ENCODE assay signal across 8 mouse cellular contexts in the genomic region with DNA sequence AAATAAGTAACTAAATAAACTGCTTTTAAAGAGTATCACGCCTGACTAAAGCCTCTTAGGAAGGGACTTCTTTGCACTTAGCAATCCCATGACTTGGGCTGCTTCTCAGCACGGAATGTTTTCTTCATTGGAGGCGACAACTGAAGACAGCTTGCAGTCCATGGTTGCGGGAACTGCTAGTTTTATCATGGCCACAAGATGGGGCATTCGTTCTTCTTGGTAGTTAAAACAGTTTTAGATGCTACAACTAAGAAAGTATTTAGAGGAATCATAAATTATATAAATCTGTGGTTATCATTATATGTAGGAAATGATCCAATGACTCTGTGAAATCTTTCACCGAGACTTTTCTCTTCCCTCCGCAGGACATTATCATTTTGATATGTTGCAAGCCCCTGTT. TPM values are rescaled to one million over a fixed set of nuclear protein-coding genes. Genes with fewer than 3 reads are reported as not detected.
A peak's percentile ranks its signal among the peaks of the same experiment; 100 is the strongest.
DNase-seq lines count a peak whose midpoint lies in the region; ATAC-seq and TF ChIP-seq lines count a peak whose summit lies in the region.

No protein-coding gene starts in this region.

- H3K4me2 ChIP-seq in intestine, postnatal 0 days (replicated peaks; ENCODE audit: low read depth), result no peak overlapping the region
- no peak overlapping the region for H3K4me2 ChIP-seq in intestine, embryonic 16.5 days (ENCODE audit: low read depth, low read length)
- peak overlapping the region; percentile 55 for H3K4me2 ChIP-seq in midbrain, embryonic 13.5 days (replicated peaks)

- intact Hi-C loops in heart, postnatal 10 days (cut with DNase I), result loop anchor here (1.0 kb wide), 1 partner anchor 149 kb away; no protein-coding TSS in a partner anchor
- intact Hi-C loops in left cerebral cortex, adult 2 months (cut with DNase I), result loop anchor here (1.0 to 5.0 kb wide), 3 partner anchors 72 to 158 kb away; no protein-coding TSS in a partner anchor

- H3K27ac ChIP-seq in intestine, postnatal 0 days (ENCODE audit: low read depth, low read length), result no peak overlapping the region
- no peak overlapping the region for H3K27ac ChIP-seq in intestine, embryonic 16.5 days (ENCODE audit: low read length)
- no peak overlapping the region for H3K27ac ChIP-seq in embryonic facial prominence, embryonic 10.5 days (replicated peaks)
- no peak overlapping the region for H3K27ac ChIP-seq in left cerebral cortex, adult 2 months
- 0 out of 2 replicates have a peak overlapping the region, but pooled peaks have one; percentile 74 for H3K27ac ChIP-seq in midbrain, embryonic 13.5 days

- H3K4me3 ChIP-seq in intestine, postnatal 0 days (ENCODE audit: low read depth, low read length), result no peak overlapping the region
- H3K4me3 ChIP-seq in intestine, embryonic 16.5 days (ENCODE audit: low read length), result no peak overlapping the region
- H3K4me3 ChIP-seq in embryonic facial prominence, embryonic 10.5 days, result no peak overlapping the region
- no peak overlapping the region for H3K4me3 ChIP-seq in left cerebral cortex, adult 2 months
- H3K4me3 ChIP-seq in midbrain, embryonic 13.5 days (replicated peaks), result no peak overlapping the region

- DNase-seq in adrenal gland, adult 8-10 months, result peak; percentile 27
- peak; percentile 43 for DNase-seq in embryonic facial prominence, embryonic 10.5 days (ENCODE audit: low spot score)
- peak; percentile 77 to 82 for DNase-seq in heart, postnatal 10 days
- DNase-seq in left cerebral cortex, adult 2 months (ENCODE audit: extremely low spot score in 1 of 2, low spot score in 2 of 2), result peak; percentile 58 to 68
- peak; percentile 18 for DNase-seq in testis, postnatal 14 days (ENCODE audit: low spot score)

- no peaks in the 10 kb centered on the region for H3K4me1 ChIP-seq in intestine, postnatal 0 days (replicated peaks; ENCODE audit: control insufficient read depth, insufficient read depth, low read length)
- H3K4me1 ChIP-seq in intestine, embryonic 16.5 days (ENCODE audit: control insufficient read depth, insufficient read depth, low read length), result peaks cover 14% of the 10 kb centered on the region
- peaks cover 18% of the 10 kb centered on the region for H3K4me1 ChIP-seq in embryonic facial prominence, embryonic 10.5 days
- peaks cover 25% of the 10 kb centered on the region for H3K4me1 ChIP-seq in midbrain, embryonic 13.5 days (replicated peaks)

- 45% methylated on average over 7 of the region's 7 CpGs for WGBS in intestine, postnatal 0 days
- 47% methylated on average over 7 of the region's 7 CpGs for WGBS in intestine, embryonic 16.5 days
- WGBS in embryonic facial prominence, embryonic 10.5 days, result 60% methylated on average over 7 of the region's 7 CpGs
- WGBS in midbrain, embryonic 13.5 days, result 43% methylated on average over 7 of the region's 7 CpGs

- peak; percentile 85 for TF ChIP-seq CTCF in intestine, postnatal 0 days (IDR thresholded peaks at IDR 0.05; ENCODE audit: low read depth)
- TF ChIP-seq CTCF in left cerebral cortex, adult 2 months (IDR thresholded peaks at IDR 0.05), result peak; percentile 80

- no peaks in the 10 kb centered on the region for H3K36me3 ChIP-seq in intestine, postnatal 0 days (ENCODE audit: control insufficient read depth, insufficient read depth)
- H3K36me3 ChIP-seq in intestine, embryonic 16.5 days (ENCODE audit: control insufficient read depth, insufficient read depth, low read length), result no peaks in the 10 kb centered on the region
- H3K36me3 ChIP-seq in embryonic facial prominence, embryonic 10.5 days (replicated peaks), result peaks cover 11% of the 10 kb centered on the region; the same call in 1 of the 2 replicates
- no peaks in the 10 kb centered on the region for H3K36me3 ChIP-seq in midbrain, embryonic 13.5 days

- ATAC-seq in intestine, postnatal 0 days, result no peak
- ATAC-seq in intestine, embryonic 16.5 days, result no peak
- 0 out of 2 replicates have a peak, but pooled peaks have one; percentile 9 for ATAC-seq in midbrain, embryonic 13.5 days

- H3K27me3 ChIP-seq in intestine, postnatal 0 days (replicated peaks; ENCODE audit: control insufficient read depth, insufficient read depth, low read length), result no peaks in the 10 kb centered on the region
- no peaks in the 10 kb centered on the region for H3K27me3 ChIP-seq in intestine, embryonic 16.5 days (replicated peaks; ENCODE audit: control insufficient read depth, insufficient read depth, low read length)
- no peaks in the 10 kb centered on the region for H3K27me3 ChIP-seq in embryonic facial prominence, embryonic 10.5 days (replicated peaks; ENCODE audit: low read depth, poor library complexity, severe bottlenecking)
- H3K27me3 ChIP-seq in midbrain, embryonic 13.5 days, result no peaks in the 10 kb centered on the region

- no peak overlapping the region for H3K9ac ChIP-seq in intestine, postnatal 0 days (ENCODE audit: low read depth, low read length)
- H3K9ac ChIP-seq in intestine, embryonic 16.5 days (ENCODE audit: low read depth, low read length), result no peak overlapping the region
- no peak overlapping the region for H3K9ac ChIP-seq in midbrain, embryonic 13.5 days (replicated peaks)

- no peaks in the 10 kb centered on the region for H3K9me3 ChIP-seq in intestine, postnatal 0 days (ENCODE audit: control insufficient read depth)
- no peaks in the 10 kb centered on the region for H3K9me3 ChIP-seq in intestine, embryonic 16.5 days (ENCODE audit: control insufficient read depth, low read length)
- H3K9me3 ChIP-seq in embryonic facial prominence, embryonic 10.5 days, result no peaks in the 10 kb centered on the region
- no peaks in the 10 kb centered on the region for H3K9me3 ChIP-seq in midbrain, embryonic 13.5 days

RNA-seq across cellular contexts. Expression of gene Gtf2a1, which starts 50.4 kb away (rescaled TPM):
- 15.3 and 18.8 TPM in 2 replicates for polyA plus RNA-seq in intestine, postnatal 0 days (2015; fragmentation: Nextera tagmentation; extraction: Ambion mirVana)
- 29.9 and 32.3 TPM in 2 replicates for polyA plus RNA-seq in intestine, embryonic 16.5 days (2015; fragmentation: Nextera tagmentation; extraction: Ambion mirVana)
- total RNA-seq in adrenal gland, adult 8-10 months (2022), result 10 to 100 TPM; 41.1 to 48.8 (median 46.2) TPM
- 67.7 and 70.1 TPM in 2 replicates for polyA plus RNA-seq in embryonic facial prominence, embryonic 10.5 days (2016; fragmentation: Nextera tagmentation; extraction: Ambion mirVana)
- 10 to 100 TPM; 24.4 to 30.4 TPM for total RNA-seq in heart, postnatal 10 days (2021)
- total RNA-seq in left cerebral cortex, adult 2 months (2021), result 10 to 100 TPM; 46.4 to 50.8 TPM
- 74.6 and 83.4 TPM in 2 replicates for polyA plus RNA-seq in midbrain, embryonic 13.5 days (2015; fragmentation: Nextera tagmentation; extraction: Ambion mirVana)

Comparison
In these comparisons a context has a peak if more than half of its experiments do, and no peak if none do; other contexts are left out.
1. DNase-seq: peak in every context shown above with its lines; median percentile 80 in heart, postnatal 10 days; 63 in left cerebral cortex, adult 2 months; 43 in embryonic facial prominence, embryonic 10.5 days; 27 in adrenal gland, adult 8-10 months; 18 in testis, postnatal 14 days.